Mouse (Mus musculus): Measurements from ENCODE around the gene Pmpcb.

GRCm38 (mm10) chr5:21786258-21787185, 49.6 kb downstream of the Pmpcb start:
- no peak for TF ChIP-seq EP300 (IDR thresholded peaks at IDR 0.05; ENCODE audit: low read depth)
- TF ChIP-seq CTCF (IDR thresholded peaks at IDR 0.05; ENCODE audit: low read depth), result no peak
